Mouse (Mus musculus) kidney, postnatal 0 days (tissue): ENCODE results near the gene B3galt1. TPM values are rescaled to one million over a fixed set of nuclear protein-coding genes. Genes with fewer than 3 reads are reported as not detected.
A peak's percentile ranks its signal among the peaks of the same experiment; 100 is the strongest.

Experiments used
- ATAC-seq: fragments of 200-750 bp; cut with Nextera tagmentation; replicated peaks from 2 replicates; pipeline ENCODE4 v1.8.0; 2017; ENCODE audit warnings: low read depth, moderate number of reproducible peaks, moderate TSS enrichment, moderate library complexity; ENCODE audit not compliant: low FRiP score
- DNase-seq: peaks from one replicate; pipeline ENCODE4 v3.0.0-alpha.2; 2016; ENCODE audit warnings: low spot score
- H3K27ac ChIP-seq: fragments of 300-500 bp; sonication (generic); 2 replicates; pipeline ENCODE4 v1.5.1; 2014; ENCODE audit warnings: mild to moderate bottlenecking
- H3K27me3 ChIP-seq: fragments of 300-500 bp; sonication (generic); 2 replicates; pipeline ENCODE4 v1.6.1; 2014; ENCODE audit warnings: low read length, mixed read lengths; ENCODE audit not compliant: insufficient read depth
- H3K36me3 ChIP-seq: fragments of 300-500 bp; sonication (generic); 2 replicates; pipeline ENCODE4 v1.6.1; 2014; ENCODE audit warnings: low read length, mixed read lengths; ENCODE audit not compliant: insufficient read depth
- H3K4me1 ChIP-seq: fragments of 300-500 bp; sonication (generic); replicated peaks from 2 replicates; pipeline ENCODE4 v1.6.1; 2014; ENCODE audit warnings: antibody characterized with exemption, low read length, mixed read lengths; ENCODE audit not compliant: insufficient read depth
- H3K4me2 ChIP-seq: fragments of 300-500 bp; sonication (generic); 2 replicates; pipeline ENCODE4 v1.6.1; 2014; ENCODE audit warnings: mild to moderate bottlenecking, low read length, moderate library complexity, mixed read lengths
- H3K4me3 ChIP-seq: fragments of 300-500 bp; sonication (generic); replicated peaks from 2 replicates; pipeline ENCODE4 v1.5.1; 2014; ENCODE audit warnings: low read depth, low read length
- H3K9ac ChIP-seq: fragments of 300-500 bp; sonication (generic); 2 replicates; pipeline ENCODE4 v1.6.1; 2014; ENCODE audit warnings: low read depth, low read length
- H3K9me3 ChIP-seq: fragments of 300-500 bp; sonication (generic); replicated peaks from 2 replicates; pipeline ENCODE4 v1.6.1; 2016; ENCODE audit warnings: low read length, inconsistent platforms, mixed read lengths
- CTCF ChIP-seq: IDR thresholded peaks from 2 replicates; pipeline ENCODE4 v1.5.1; 2016; ENCODE audit warnings: antibody characterized with exemption, low read depth, mild to moderate bottlenecking, moderate library complexity
- WGBS: fragments of 180-500 bp; shearing (Covaris S2); extraction: QIAGEN DNeasy Blood & Tissue Kit; methylation state at CpG from one replicate; pipeline ENCODE4 v1.1.7; 2014; 5-methylcytosine and 5-hydroxymethylcytosine counted together
- polyA plus RNA-seq: library from polyadenylated mRNA; unstranded; fragments of >200 nt; fragmentation: Nextera tagmentation; extraction: Ambion mirVana; gene quantifications from 2 replicates; pipeline ENCODE4 v1.2.1, GENCODE M21; 2015

The B3galt1 gene
- polyA plus RNA-seq, 1 experiment from 2014 or later, result 4.8 TPM

GRCm38 (mm10) chr2:67564851-67565479 lies 706 bp upstream of the B3galt1 start:
- Histone ChIP-seq H3K36me3 (no peaks in the 10 kb centered on the region), H3K27me3 (peaks cover 5% of the 10 kb centered on the region; the same call in 1 of the 2 replicates), H3K4me1 (0 out of 2 replicates have a peak, but pooled peaks cover 4% of the 10 kb centered on the region), H3K4me3 (peak overlapping the region; percentile 66), H3K9me3 (no peaks in the 10 kb centered on the region), H3K4me2 (peak overlapping the region; percentile 74), H3K27ac (no peak overlapping the region), H3K9ac (peak overlapping the region; percentile 51; the same call in 1 of the 2 replicates)
- peak; percentile 64 for DNase-seq
- ATAC-seq, result peak; percentile 78
- peak; percentile 55 for TF ChIP-seq CTCF
- WGBS, result 3% methylated on average over 23 of the region's 23 CpGs

DNA sequence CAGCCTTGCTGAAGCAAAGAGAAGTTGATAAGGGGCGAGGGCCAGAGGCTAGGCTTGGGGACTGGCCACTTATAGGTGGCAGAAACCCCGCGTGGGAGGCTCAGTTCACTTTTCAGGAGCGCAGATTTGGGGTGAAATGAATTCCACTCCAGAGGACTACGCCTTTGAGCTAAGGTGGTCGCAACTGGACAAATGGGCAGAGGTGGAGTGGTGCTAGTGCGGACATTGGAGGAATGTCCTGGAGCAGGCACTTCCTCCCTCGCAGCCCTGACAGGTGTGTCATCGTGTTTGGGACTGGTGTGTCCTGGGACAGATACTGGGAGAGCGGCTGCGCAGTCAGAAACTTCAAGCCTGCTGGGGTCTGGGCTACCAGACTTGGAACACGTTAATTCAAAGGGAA lies 895 bp downstream of the B3galt1 start:
- Histone ChIP-seq H3K9ac (peak overlapping the region; percentile 51; the same call in 1 of the 2 replicates), H3K9me3 (no peaks in the 10 kb centered on the region), H3K27ac (no peak overlapping the region), H3K36me3 (no peaks in the 10 kb centered on the region), H3K27me3 (peaks cover 5% of the 10 kb centered on the region; the same call in 1 of the 2 replicates), H3K4me3 (peak overlapping the region; percentile 66), H3K4me1 (0 out of 2 replicates have a peak, but pooled peaks cover 4% of the 10 kb centered on the region), H3K4me2 (peak overlapping the region; percentile 74)
- no peak for TF ChIP-seq CTCF
- DNase-seq, result no peak
- no peak for ATAC-seq
- WGBS, result under 1% methylated on average over 12 of the region's 12 CpGs

GRCm38 (mm10) chr2:67567141-67567680 lies 1.5 kb downstream of the B3galt1 start:
- DNase-seq, result peak; percentile 20
- no peak overlapping the region for H3K27ac ChIP-seq
- H3K4me2 ChIP-seq, result peak overlapping the region; percentile 74
- H3K36me3 ChIP-seq, result no peaks in the 10 kb centered on the region
- H3K4me1 ChIP-seq, result 0 out of 2 replicates have a peak, but pooled peaks cover 4% of the 10 kb centered on the region
- H3K9me3 ChIP-seq, result no peaks in the 10 kb centered on the region
- H3K9ac ChIP-seq, result no peak overlapping the region
- H3K4me3 ChIP-seq, result peak overlapping the region; percentile 66
- WGBS, result 17% methylated on average over 8 of the region's 8 CpGs
- H3K27me3 ChIP-seq, result peaks cover 5% of the 10 kb centered on the region; the same call in 1 of the 2 replicates
- no peak for ATAC-seq
- no peak for TF ChIP-seq CTCF

GRCm38 (mm10) chr2:67576634-67577033 lies 11.0 kb downstream of the B3galt1 start:
- ATAC-seq (no peak), DNase-seq (no peak)
- no peaks in the 10 kb centered on the region for H3K9me3 ChIP-seq
- no peak overlapping the region for H3K9ac ChIP-seq
- no peaks in the 10 kb centered on the region for H3K4me1 ChIP-seq
- TF ChIP-seq CTCF, result no peak
- H3K36me3 ChIP-seq, result no peaks in the 10 kb centered on the region
- no peak overlapping the region for H3K4me2 ChIP-seq
- H3K4me3 ChIP-seq, result no peak overlapping the region
- H3K27ac ChIP-seq, result no peak overlapping the region
- no peaks in the 10 kb centered on the region for H3K27me3 ChIP-seq
- WGBS, result 60% methylated on average over 2 of the region's 2 CpGs

- no peak overlapping the region for H3K4me2 ChIP-seq
- WGBS, result 68% methylated on average over 2 of the region's 2 CpGs
Measured at GRCm38 (mm10) chr2:67583091-67583490, 17.4 kb downstream of the B3galt1 start.

GRCm38 (mm10) chr2:67590408-67590807 lies 24.7 kb downstream of the B3galt1 start:
- no peaks in the 10 kb centered on the region for H3K27me3 ChIP-seq
- no peaks in the 10 kb centered on the region for H3K36me3 ChIP-seq
- TF ChIP-seq CTCF, result no peak
- no peak overlapping the region for H3K27ac ChIP-seq
- H3K4me3 ChIP-seq, result no peak overlapping the region
- H3K9ac ChIP-seq, result no peak overlapping the region
- DNase-seq (no peak), ATAC-seq (no peak)
- no peak overlapping the region for H3K4me2 ChIP-seq
- 0 out of 2 replicates have a peak, but pooled peaks cover 3% of the 10 kb centered on the region for H3K4me1 ChIP-seq
- no peaks in the 10 kb centered on the region for H3K9me3 ChIP-seq

More at GRCm38 (mm10) chr2:67583091-67583490, 17.4 kb downstream of the B3galt1 start:
- Histone ChIP-seq H3K36me3 (no peaks in the 10 kb centered on the region), H3K27ac (no peak overlapping the region), H3K4me1 (no peaks in the 10 kb centered on the region), H3K27me3 (no peaks in the 10 kb centered on the region), H3K9me3 (no peaks in the 10 kb centered on the region), H3K4me3 (no peak overlapping the region), H3K9ac (no peak overlapping the region)
- no peak for ATAC-seq
- TF ChIP-seq CTCF, result no peak
- no peak for DNase-seq
